Mouse (Mus musculus) bone marrow macrophage, adult 2 months (primary cell): ENCODE measurements around the gene Vti1a.

ENCODE experiments used
- CTCF ChIP-seq: IDR thresholded peaks from 2 replicates; pipeline ENCODE4 v1.5.1; 2012; ENCODE audit warnings: low read depth, mild to moderate bottlenecking, low read length, moderate library complexity
- POLR2A ChIP-seq: IDR thresholded peaks from 2 replicates; pipeline ENCODE4 v1.6.1; 2012; ENCODE audit warnings: mild to moderate bottlenecking, low read depth, low read length, borderline replicate concordance

DNA sequence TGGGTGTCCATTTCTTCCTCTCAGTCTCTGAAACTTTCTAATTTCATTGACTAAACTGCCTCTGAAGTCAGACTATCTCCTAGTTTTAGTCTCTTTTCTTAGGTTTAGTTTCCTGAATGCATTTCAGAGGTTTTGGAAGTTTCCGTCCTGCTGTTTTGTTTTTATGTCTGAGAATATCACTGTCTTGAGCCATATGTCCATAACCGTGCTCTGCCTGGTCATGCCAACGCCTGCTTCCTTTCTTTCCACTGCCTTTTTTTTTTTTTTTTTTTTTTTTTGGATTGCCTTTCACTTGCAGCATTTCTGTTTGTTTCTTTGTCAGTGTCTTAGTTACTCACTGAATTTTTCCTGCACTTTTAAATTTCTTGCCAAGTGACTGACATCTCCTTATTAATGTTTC, 15.6 kb upstream of the Vti1a start:
- TF ChIP-seq POLR2A, result no peak
- TF ChIP-seq CTCF, result no peak
